Comparison of ENCODE assay signal across 8 mouse cellular contexts in genomic region chr8:117801443-117802298, GRCm38 (mm10). TPM values are rescaled to one million over a fixed set of nuclear protein-coding genes. Genes with fewer than 3 reads are reported as not detected.
DNase-seq lines count a peak whose midpoint lies in the region; ATAC-seq lines count a peak whose summit lies in the region.

Gene Mphosph6, minus strand, starts transcription at chr8:117801943.

- no peaks in the 10 kb centered on the region for H3K27me3 ChIP-seq in heart, embryonic 13.5 days (replicated peaks)
- H3K27me3 ChIP-seq in liver, embryonic 12.5 days (replicated peaks), result peaks cover 11% of the 10 kb centered on the region; the same call in 1 of the 2 replicates
- no peaks in the 10 kb centered on the region for H3K27me3 ChIP-seq in stomach, embryonic 15.5 days (replicated peaks)

- ATAC-seq in heart, embryonic 13.5 days (ENCODE audit: extremely low read depth, insufficient number of reproducible peaks, low FRiP score, low TSS enrichment), result peak; percentile 99
- ATAC-seq in liver, embryonic 12.5 days, result peak; percentile 96
- ATAC-seq in stomach, embryonic 15.5 days (ENCODE audit: insufficient read depth, low FRiP score, low read depth), result peak; percentile 96

- no peaks in the 10 kb centered on the region for H3K9me3 ChIP-seq in heart, embryonic 13.5 days
- H3K9me3 ChIP-seq in liver, embryonic 12.5 days (replicated peaks), result no peaks in the 10 kb centered on the region
- H3K9me3 ChIP-seq in stomach, embryonic 15.5 days, result no peaks in the 10 kb centered on the region

- 0 out of 2 replicates have a peak, but pooled peaks cover 4% of the 10 kb centered on the region for H3K4me1 ChIP-seq in brown adipose tissue, adult 24 weeks (ENCODE audit: control insufficient read depth, insufficient read depth, insufficient read length, low read length)
- peaks cover 28% of the 10 kb centered on the region for H3K4me1 ChIP-seq in heart, embryonic 13.5 days
- peaks cover 36% of the 10 kb centered on the region for H3K4me1 ChIP-seq in liver, embryonic 12.5 days
- H3K4me1 ChIP-seq in stomach, embryonic 15.5 days, result peaks cover 15% of the 10 kb centered on the region

- under 1% methylated on average over 65 of the region's 65 CpGs for WGBS in heart, embryonic 13.5 days
- WGBS in liver, embryonic 12.5 days (ENCODE audit: insufficient replicate concordance), result under 1% methylated on average over 65 of the region's 65 CpGs
- WGBS in stomach, embryonic 15.5 days, result under 1% methylated on average over 65 of the region's 65 CpGs

- peak; percentile 99 for DNase-seq in CD4-positive, CD25-positive, alpha-beta regulatory T cell, adult 2 months (ENCODE audit: low read depth, low spot score)
- DNase-seq in fat pad, adult 2 months (ENCODE audit: extremely low read depth, low read depth, low spot score), result peak; percentile 62
- peak; percentile 99 for DNase-seq in kidney, postnatal 10 days
- DNase-seq in natural killer cell, adult 2 months (ENCODE audit: low spot score in 2 of 2), result peak; percentile 91 to 94

- H3K27ac ChIP-seq in brown adipose tissue, adult 24 weeks (replicated peaks; ENCODE audit: low read depth, low read length), result peak within 1 kb of the TSS; percentile 4
- H3K27ac ChIP-seq in heart, embryonic 13.5 days (replicated peaks), result peak within 1 kb of the TSS; percentile 96
- peak within 1 kb of the TSS; percentile 91 for H3K27ac ChIP-seq in liver, embryonic 12.5 days
- H3K27ac ChIP-seq in stomach, embryonic 15.5 days, result peak within 1 kb of the TSS; percentile 91

- peak within 1 kb of the TSS; percentile 79 for H3K4me3 ChIP-seq in brown adipose tissue, adult 24 weeks (ENCODE audit: insufficient read depth, low read depth, low read length)
- H3K4me3 ChIP-seq in heart, embryonic 13.5 days, result peak within 1 kb of the TSS; percentile 91
- H3K4me3 ChIP-seq in liver, embryonic 12.5 days, result peak within 1 kb of the TSS; percentile 89
- H3K4me3 ChIP-seq in stomach, embryonic 15.5 days (replicated peaks), result peak within 1 kb of the TSS; percentile 89

- peaks cover 26% of the 10 kb centered on the region for H3K36me3 ChIP-seq in heart, embryonic 13.5 days
- H3K36me3 ChIP-seq in liver, embryonic 12.5 days, result peaks cover 35% of the 10 kb centered on the region
- peaks cover 9% of the 10 kb centered on the region; the same call in 1 of the 2 replicates for H3K36me3 ChIP-seq in stomach, embryonic 15.5 days

- H3K4me2 ChIP-seq in heart, embryonic 13.5 days, result peak within 1 kb of the TSS; percentile 81
- H3K4me2 ChIP-seq in liver, embryonic 12.5 days, result peak within 1 kb of the TSS; percentile 89
- peak within 1 kb of the TSS; percentile 75 for H3K4me2 ChIP-seq in stomach, embryonic 15.5 days

- peak within 1 kb of the TSS; percentile 93 for H3K9ac ChIP-seq in heart, embryonic 13.5 days
- H3K9ac ChIP-seq in liver, embryonic 12.5 days, result peak within 1 kb of the TSS; percentile 91
- peak within 1 kb of the TSS; percentile 94 for H3K9ac ChIP-seq in stomach, embryonic 15.5 days

RNA-seq across cellular contexts. Expression of gene Mphosph6, which starts in this region (rescaled TPM):
- 15.8 and 16.7 TPM in 2 replicates for polyA plus RNA-seq in brown adipose tissue, adult 24 weeks (2012; ENCODE audit: insufficient read depth, insufficient read length, missing spikeins)
- polyA plus RNA-seq in heart, embryonic 13.5 days (2015; fragmentation: Nextera tagmentation; extraction: Ambion mirVana), result 37.2 and 37.6 TPM in 2 replicates
- polyA plus RNA-seq in liver, embryonic 12.5 days (2016; fragmentation: Nextera tagmentation; extraction: Ambion mirVana), result 48.8 and 50.0 TPM in 2 replicates
- polyA plus RNA-seq in stomach, embryonic 15.5 days (2015; fragmentation: Nextera tagmentation; extraction: Ambion mirVana), result 58.6 and 58.8 TPM in 2 replicates

Comparison
In these comparisons a context has a peak if more than half of its experiments do, and no peak if none do; other contexts are left out.
1. Peak in every context shown above with its lines: DNase-seq, ATAC-seq, H3K4me3 ChIP-seq and H3K27ac ChIP-seq.
2. H3K27ac ChIP-seq: peak in every context shown above with its lines; median percentile 96 in heart, embryonic 13.5 days; 91 in liver, embryonic 12.5 days; 91 in stomach, embryonic 15.5 days; 4 in brown adipose tissue, adult 24 weeks.